Mouse (Mus musculus): ENCODE data around the gene Pgpep1. TPM values are rescaled to one million over a fixed set of nuclear protein-coding genes. Genes with fewer than 3 reads are reported as not detected.

Pgpep1 gene
- polyA plus RNA-seq, 1 experiment from 2014 or later: 18.9 TPM

DNA sequence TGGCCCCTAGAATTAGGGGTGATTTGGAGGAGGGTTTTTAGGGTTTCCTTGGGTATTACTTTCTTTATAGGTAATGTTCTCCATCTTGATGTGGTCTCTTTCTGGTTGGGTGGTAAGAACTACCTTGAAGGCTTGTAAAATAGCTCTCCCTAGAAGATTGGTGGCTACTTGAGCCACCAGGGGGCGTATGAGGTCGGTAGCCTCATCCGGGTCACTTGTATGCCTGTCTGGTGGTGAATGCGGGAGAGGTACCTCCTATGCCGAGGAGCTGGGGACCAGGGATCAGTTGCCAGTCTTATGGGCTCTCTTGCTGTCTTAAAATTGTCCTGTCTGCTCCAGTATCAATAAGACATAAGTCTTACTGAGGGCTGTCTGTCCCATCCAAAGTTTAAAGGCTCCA is 35.1 kb downstream of the Pgpep1 start:
- Histone ChIP-seq H3K4me1 (ENCODE audit: control insufficient read depth, low read depth, low read length) (peaks cover 48% of the 10 kb centered on the region), H3K9ac (ENCODE audit: low read depth, low read length) (no peak overlapping the region), H3K36me3 (ENCODE audit: control insufficient read depth, insufficient read depth) (no peaks in the 10 kb centered on the region), H3K4me3 (ENCODE audit: low read depth, low read length) (no peak overlapping the region), H3K27ac (ENCODE audit: low read length) (no peak overlapping the region), H3K27me3 (ENCODE audit: control insufficient read depth, insufficient read depth, low read depth, low read length) (no peaks in the 10 kb centered on the region), H3K4me2 (ENCODE audit: low read depth, low read length) (no peak overlapping the region), H3K9me3 (replicated peaks; ENCODE audit: control insufficient read depth, low read length) (no peaks in the 10 kb centered on the region)
- WGBS (ENCODE audit: insufficient replicate concordance): 26% methylated on average over 5 of the region's 5 CpGs
- ATAC-seq (ENCODE audit: low read depth): no peak

GRCm38 (mm10) chr8:70622220-70622619 is 38.0 kb downstream of the Pgpep1 start:
- H3K4me3 ChIP-seq (ENCODE audit: low read depth, low read length): peak overlapping the region; percentile 14; the same call in 1 of the 2 replicates
- no peaks in the 10 kb centered on the region for H3K9me3 ChIP-seq (replicated peaks; ENCODE audit: control insufficient read depth, low read length)
- peak overlapping the region; percentile 91 for H3K27ac ChIP-seq (ENCODE audit: low read length)
- peak; percentile 78 for ATAC-seq (ENCODE audit: low read depth)
- no peaks in the 10 kb centered on the region for H3K36me3 ChIP-seq (ENCODE audit: control insufficient read depth, insufficient read depth)
- peak overlapping the region; percentile 31; the same call in 1 of the 2 replicates for H3K9ac ChIP-seq (ENCODE audit: low read depth, low read length)
- H3K27me3 ChIP-seq (ENCODE audit: control insufficient read depth, insufficient read depth, low read depth, low read length): no peaks in the 10 kb centered on the region
- 9% methylated on average over 3 of the region's 3 CpGs for WGBS (ENCODE audit: insufficient replicate concordance)
- H3K4me1 ChIP-seq (ENCODE audit: control insufficient read depth, low read depth, low read length): peaks cover 67% of the 10 kb centered on the region
- peak overlapping the region; percentile 25 for H3K4me2 ChIP-seq (ENCODE audit: low read depth, low read length)

- no peaks in the 10 kb centered on the region for H3K9me3 ChIP-seq (replicated peaks; ENCODE audit: control insufficient read depth, low read length)
- peak; percentile 84 for ATAC-seq (ENCODE audit: low read depth)
- peak overlapping the region; percentile 25; the same call in 1 of the 2 replicates for H3K4me3 ChIP-seq (ENCODE audit: low read depth, low read length)
- 10% methylated on average over 9 of the region's 9 CpGs for WGBS (ENCODE audit: insufficient replicate concordance)
- peak overlapping the region; percentile 86 for H3K27ac ChIP-seq (ENCODE audit: low read length)
- H3K9ac ChIP-seq (ENCODE audit: low read depth, low read length): no peak overlapping the region
- H3K4me1 ChIP-seq (ENCODE audit: control insufficient read depth, low read depth, low read length): peaks cover 66% of the 10 kb centered on the region
- H3K36me3 ChIP-seq (ENCODE audit: control insufficient read depth, insufficient read depth): no peaks in the 10 kb centered on the region
- peak overlapping the region; percentile 49 for H3K4me2 ChIP-seq (ENCODE audit: low read depth, low read length)
- H3K27me3 ChIP-seq (ENCODE audit: control insufficient read depth, insufficient read depth, low read depth, low read length): no peaks in the 10 kb centered on the region
Measured at GRCm38 (mm10) chr8:70618888-70619334, 41.3 kb downstream of the Pgpep1 start.

GRCm38 (mm10) chr8:70617985-70618384 is 42.2 kb downstream of the Pgpep1 start:
- peak overlapping the region; percentile 31 for H3K4me3 ChIP-seq (ENCODE audit: low read depth, low read length)
- peak overlapping the region; percentile 49 for H3K9ac ChIP-seq (ENCODE audit: low read depth, low read length)
- no peaks in the 10 kb centered on the region for H3K9me3 ChIP-seq (replicated peaks; ENCODE audit: control insufficient read depth, low read length)
- 21% methylated on average over 11 of the region's 11 CpGs for WGBS (ENCODE audit: insufficient replicate concordance)
- no peaks in the 10 kb centered on the region for H3K36me3 ChIP-seq (ENCODE audit: control insufficient read depth, insufficient read depth)
- H3K4me2 ChIP-seq (ENCODE audit: low read depth, low read length): peak overlapping the region; percentile 49
- no peaks in the 10 kb centered on the region for H3K27me3 ChIP-seq (ENCODE audit: control insufficient read depth, insufficient read depth, low read depth, low read length)
- peaks cover 57% of the 10 kb centered on the region for H3K4me1 ChIP-seq (ENCODE audit: control insufficient read depth, low read depth, low read length)
- H3K27ac ChIP-seq (ENCODE audit: low read length): peak overlapping the region; percentile 57
- ATAC-seq (ENCODE audit: low read depth): no peak

GRCm38 (mm10) chr8:70616645-70617044 is 43.5 kb downstream of the Pgpep1 start:
- peak overlapping the region; percentile 33; the same call in 1 of the 2 replicates for H3K27ac ChIP-seq (ENCODE audit: low read length)
- H3K27me3 ChIP-seq (ENCODE audit: control insufficient read depth, insufficient read depth, low read depth, low read length): no peaks in the 10 kb centered on the region
- H3K4me3 ChIP-seq (ENCODE audit: low read depth, low read length): peak overlapping the region; percentile 25; the same call in 1 of the 2 replicates
- no peaks in the 10 kb centered on the region for H3K9me3 ChIP-seq (replicated peaks; ENCODE audit: control insufficient read depth, low read length)
- no peak for ATAC-seq (ENCODE audit: low read depth)
- H3K4me2 ChIP-seq (ENCODE audit: low read depth, low read length): no peak overlapping the region
- H3K9ac ChIP-seq (ENCODE audit: low read depth, low read length): no peak overlapping the region
- H3K36me3 ChIP-seq (ENCODE audit: control insufficient read depth, insufficient read depth): no peaks in the 10 kb centered on the region
- H3K4me1 ChIP-seq (ENCODE audit: control insufficient read depth, low read depth, low read length): peaks cover 49% of the 10 kb centered on the region
- 30% methylated on average over 11 of the region's 11 CpGs for whole genome bisulfite sequencing (ENCODE audit: insufficient replicate concordance)

- Histone ChIP-seq H3K4me2 (ENCODE audit: low read depth, low read length) (no peak within 1 kb of the TSS), H3K27me3 (ENCODE audit: control insufficient read depth, insufficient read depth, low read depth, low read length) (no peaks in the 10 kb centered on the region), H3K9ac (ENCODE audit: low read depth, low read length) (no peak within 1 kb of the TSS), H3K36me3 (ENCODE audit: control insufficient read depth, insufficient read depth) (no peaks in the 10 kb centered on the region), H3K27ac (ENCODE audit: low read length) (peak within 1 kb of the TSS; percentile 33), H3K4me3 (ENCODE audit: low read depth, low read length) (peak within 1 kb of the TSS; percentile 25; the same call in 1 of the 2 replicates), H3K4me1 (ENCODE audit: control insufficient read depth, low read depth, low read length) (peaks cover 49% of the 10 kb centered on the region), H3K9me3 (replicated peaks; ENCODE audit: control insufficient read depth, low read length) (no peaks in the 10 kb centered on the region)
- ATAC-seq (ENCODE audit: low read depth): no peak
- 19% methylated on average over 3 of the region's 3 CpGs for WGBS (ENCODE audit: insufficient replicate concordance)
Measured at GRCm38 (mm10) chr8:70615894-70616293, 44.3 kb downstream of the Pgpep1 start, which contains the start of gene Lrrc25. Gene Lrrc25, plus strand, starts transcription at chr8:70616155.

GRCm38 (mm10) chr8:70615281-70615680 is 44.9 kb downstream of the Pgpep1 start:
- no peak overlapping the region for H3K4me3 ChIP-seq (ENCODE audit: low read depth, low read length)
- H3K9ac ChIP-seq (ENCODE audit: low read depth, low read length): no peak overlapping the region
- no peak overlapping the region for H3K4me2 ChIP-seq (ENCODE audit: low read depth, low read length)
- ATAC-seq (ENCODE audit: low read depth): no peak
- no peak overlapping the region for H3K27ac ChIP-seq (ENCODE audit: low read length)
- H3K4me1 ChIP-seq (ENCODE audit: control insufficient read depth, low read depth, low read length): peaks cover 49% of the 10 kb centered on the region
- H3K27me3 ChIP-seq (ENCODE audit: control insufficient read depth, insufficient read depth, low read depth, low read length): no peaks in the 10 kb centered on the region
- H3K9me3 ChIP-seq (replicated peaks; ENCODE audit: control insufficient read depth, low read length): no peaks in the 10 kb centered on the region
- no peaks in the 10 kb centered on the region for H3K36me3 ChIP-seq (ENCODE audit: control insufficient read depth, insufficient read depth)
- 74% methylated on average over 8 of the region's 8 CpGs for WGBS (ENCODE audit: insufficient replicate concordance)

DNA sequence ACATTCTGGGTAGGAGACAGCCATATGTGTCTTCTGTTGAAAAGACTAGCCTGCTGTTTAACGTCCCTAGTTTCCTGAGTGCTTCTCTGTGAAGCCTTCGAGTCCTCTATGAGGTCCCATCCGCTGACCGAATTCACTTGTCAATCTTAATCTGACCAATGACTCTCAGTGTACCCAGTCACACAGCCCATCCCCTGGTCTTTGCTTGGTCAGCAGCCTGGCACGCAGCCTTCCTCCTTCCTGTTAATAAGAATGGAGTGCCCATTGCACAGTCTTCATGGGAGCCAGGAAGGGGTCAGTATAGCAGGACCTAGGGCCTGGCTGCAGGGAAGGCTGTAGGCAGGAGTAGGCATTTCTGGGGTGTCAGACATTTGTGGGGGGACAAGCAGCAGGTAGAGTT is 45.7 kb downstream of the Pgpep1 start:
- Histone ChIP-seq H3K9ac (ENCODE audit: low read depth, low read length) (no peak overlapping the region), H3K27me3 (ENCODE audit: control insufficient read depth, insufficient read depth, low read depth, low read length) (peaks cover 3% of the 10 kb centered on the region), H3K4me3 (ENCODE audit: low read depth, low read length) (no peak overlapping the region), H3K27ac (ENCODE audit: low read length) (no peak overlapping the region), H3K36me3 (ENCODE audit: control insufficient read depth, insufficient read depth) (no peaks in the 10 kb centered on the region), H3K4me1 (ENCODE audit: control insufficient read depth, low read depth, low read length) (peaks cover 54% of the 10 kb centered on the region), H3K4me2 (ENCODE audit: low read depth, low read length) (no peak overlapping the region), H3K9me3 (replicated peaks; ENCODE audit: control insufficient read depth, low read length) (no peaks in the 10 kb centered on the region)
- ATAC-seq (ENCODE audit: low read depth): no peak
- 63% methylated on average over 5 of the region's 5 CpGs for WGBS (ENCODE audit: insufficient replicate concordance)

GRCm38 (mm10) chr8:70613763-70614162 is 46.4 kb downstream of the Pgpep1 start:
- no peaks in the 10 kb centered on the region for H3K9me3 ChIP-seq (replicated peaks; ENCODE audit: control insufficient read depth, low read length)
- WGBS (ENCODE audit: insufficient replicate concordance): 28% methylated on average over 1 of the region's 1 CpGs
- H3K4me1 ChIP-seq (ENCODE audit: control insufficient read depth, low read depth, low read length): peaks cover 54% of the 10 kb centered on the region
- no peak overlapping the region for H3K4me3 ChIP-seq (ENCODE audit: low read depth, low read length)
- no peak for ATAC-seq (ENCODE audit: low read depth)
- H3K27ac ChIP-seq (ENCODE audit: low read length): no peak overlapping the region
- H3K4me2 ChIP-seq (ENCODE audit: low read depth, low read length): no peak overlapping the region
- H3K9ac ChIP-seq (ENCODE audit: low read depth, low read length): no peak overlapping the region
- peaks cover 9% of the 10 kb centered on the region for H3K27me3 ChIP-seq (ENCODE audit: control insufficient read depth, insufficient read depth, low read depth, low read length)
- H3K36me3 ChIP-seq (ENCODE audit: control insufficient read depth, insufficient read depth): no peaks in the 10 kb centered on the region

All from liver, embryonic 16.5 days (tissue).